Mouse (Mus musculus) adrenal gland, postnatal 36 days (tissue): ENCODE measurements around the gene Spata22. TPM values are rescaled to one million over a fixed set of nuclear protein-coding genes. Genes with fewer than 3 reads are reported as not detected.
"Not testable (repeated sequence)": the region's sequence is repeated elsewhere in the genome, so short reads cannot be mapped to it uniquely, and the experiment has no call there.

Experiments used
- DNase-seq, 2 experiments: peaks; one replicate each; pipeline ENCODE4 v3.0.0; 2021; ENCODE audit warnings: mixed read lengths in 1 of 2
- long read RNA-seq, 2 experiments: library from polyadenylated mRNA; stranded (forward); transcript quantifications; one replicate each; pipeline ENCODE4 v2.0.0; 2021; ENCODE audit warnings: borderline sequencing depth in 2 of 2
- total RNA-seq, 2 experiments: library from RNA; stranded (reverse); gene quantifications; 2 replicates each; pipeline ENCODE4 v1.2.3; 2021

The Spata22 gene
- total RNA-seq: 1 to 10 TPM; 1.0 to 1.1 TPM
- long read RNA-seq, experiment 1: 0 reads
- long read RNA-seq, experiment 2: 0 reads

DNA sequence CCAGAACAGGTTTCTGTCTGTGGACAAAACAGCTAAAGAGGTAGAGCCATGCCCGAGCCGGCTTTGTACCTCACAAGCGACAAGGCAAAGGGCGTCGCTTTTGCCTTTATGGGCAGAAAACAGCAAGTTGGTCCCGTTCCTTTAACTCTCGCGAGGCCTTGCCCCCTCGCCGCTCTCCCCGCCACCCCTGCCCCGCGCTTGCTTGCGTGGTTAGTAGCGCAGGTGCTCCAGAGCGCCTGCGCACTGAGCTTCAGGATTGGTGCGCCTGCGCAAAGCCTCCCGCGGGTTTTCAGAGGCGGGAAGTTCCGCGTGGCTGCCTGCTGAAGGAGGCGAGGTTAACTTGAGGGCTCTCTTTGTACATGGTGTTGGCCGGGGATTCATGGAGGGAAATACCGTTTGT, at the start of gene Spata22, which contains the start of the genes Aspa and Gm49340:
Gene Spata22, plus strand, starts transcription at position 300 of the 400 bp plus-strand sequence.
Gene Aspa, minus strand, starts transcription at position 155 of the 400 bp plus-strand sequence.
Gene Gm49340, plus strand, starts transcription at position 300 of the 400 bp plus-strand sequence.
- no peak for DNase-seq

DNA sequence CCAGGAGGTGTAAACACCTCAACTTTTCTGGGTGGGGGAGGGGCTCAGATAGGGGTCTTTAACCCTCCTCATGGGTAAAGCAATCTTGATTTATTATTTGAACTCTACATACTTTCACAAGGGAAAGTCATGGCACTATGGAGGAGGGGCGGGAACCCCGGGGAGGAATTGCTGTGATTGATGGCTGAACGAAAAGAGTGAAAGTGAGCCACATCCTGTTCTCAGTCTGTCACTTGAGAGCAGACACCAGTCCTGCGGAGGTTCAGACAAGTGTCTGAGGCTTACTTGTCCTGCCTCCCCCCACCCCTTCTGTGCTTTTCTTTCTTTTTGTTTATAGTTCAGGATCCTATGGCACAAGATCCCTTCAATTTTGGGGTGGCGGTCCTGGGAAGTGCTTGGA, 48.8 kb upstream of the Spata22 start:
- DNase-seq: peak in 1 of 2 experiments; percentile 8

GRCm38 (mm10) chr11:73281528-73282027, 48.0 kb upstream of the Spata22 start:
- peak; percentile 28 to 57 for DNase-seq

- DNase-seq: no peak
Measured at GRCm38 (mm10) chr11:73283369-73283768, 46.2 kb upstream of the Spata22 start.

DNA sequence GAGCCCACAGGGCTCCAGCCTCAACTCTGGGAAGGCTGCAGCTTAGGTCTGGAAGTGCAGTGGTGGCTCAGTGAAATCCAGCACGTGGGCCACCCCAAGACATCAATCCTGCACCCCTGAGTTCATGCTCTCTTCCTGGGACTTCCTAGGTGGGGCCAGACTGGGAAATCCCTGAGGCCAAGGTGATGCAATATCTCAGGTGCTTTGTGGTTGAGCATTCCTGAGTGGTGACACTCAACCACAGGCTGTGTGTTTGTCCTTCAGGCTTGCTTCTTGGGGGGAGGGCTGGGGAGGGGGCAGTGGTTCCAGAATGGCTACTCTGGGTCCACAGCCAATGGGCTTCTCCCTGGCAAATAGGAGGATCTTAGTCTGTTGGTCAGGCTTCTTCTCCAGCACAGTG, 45.6 kb upstream of the Spata22 start:
- no peak for DNase-seq

DNA sequence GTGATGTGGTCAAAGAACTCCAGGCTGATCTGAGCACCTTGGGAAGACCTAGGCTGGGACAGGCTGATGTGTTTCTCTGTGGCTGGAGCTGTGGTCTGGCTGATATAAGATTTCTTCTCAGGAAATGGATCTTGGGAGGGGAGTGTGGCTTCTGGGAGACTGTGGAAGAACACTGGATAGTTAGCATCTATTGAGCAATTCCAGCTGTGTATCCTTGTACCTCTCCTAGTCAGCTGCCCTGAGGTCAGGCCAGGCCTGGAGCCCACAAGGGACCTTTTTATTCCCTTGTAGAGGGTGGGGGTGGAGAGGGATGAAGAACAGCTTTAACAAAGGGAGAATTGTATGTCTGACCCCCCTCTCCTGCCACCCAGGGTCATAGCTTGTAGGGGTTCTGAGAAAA, 45.2 kb upstream of the Spata22 start:
- no peak for DNase-seq

- DNase-seq: peak in 1 of 2 experiments; percentile 20
Measured at GRCm38 (mm10) chr11:73289621-73290020, 39.9 kb upstream of the Spata22 start.

DNA sequence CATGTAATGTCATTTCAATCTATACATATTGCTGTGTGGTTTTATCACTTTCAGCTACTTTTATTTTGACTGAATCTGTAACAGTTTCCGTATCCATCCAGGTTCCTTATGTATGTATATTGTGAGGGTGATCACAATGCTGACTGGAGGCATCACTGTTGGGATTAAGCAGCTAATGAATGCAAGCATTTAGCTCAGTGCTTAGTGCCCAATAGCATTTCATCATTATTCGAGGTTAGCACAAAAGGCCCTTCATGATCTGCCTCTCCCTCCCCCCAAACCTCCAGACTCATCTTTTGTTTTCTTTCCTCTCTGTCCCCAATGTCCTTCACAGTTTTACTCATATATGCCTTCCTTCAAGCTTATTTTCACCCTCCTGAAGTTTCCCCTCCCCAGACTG, 26.4 kb upstream of the Spata22 start:
- DNase-seq: no peak

GRCm38 (mm10) chr11:73315961-73316360, 13.6 kb upstream of the Spata22 start:
- DNase-seq: no peak

GRCm38 (mm10) chr11:73318581-73318980, 11.0 kb upstream of the Spata22 start:
- not testable (repeated sequence) for DNase-seq

GRCm38 (mm10) chr11:73321064-73321463, 8.5 kb upstream of the Spata22 start:
- DNase-seq: not testable (repeated sequence)

DNA sequence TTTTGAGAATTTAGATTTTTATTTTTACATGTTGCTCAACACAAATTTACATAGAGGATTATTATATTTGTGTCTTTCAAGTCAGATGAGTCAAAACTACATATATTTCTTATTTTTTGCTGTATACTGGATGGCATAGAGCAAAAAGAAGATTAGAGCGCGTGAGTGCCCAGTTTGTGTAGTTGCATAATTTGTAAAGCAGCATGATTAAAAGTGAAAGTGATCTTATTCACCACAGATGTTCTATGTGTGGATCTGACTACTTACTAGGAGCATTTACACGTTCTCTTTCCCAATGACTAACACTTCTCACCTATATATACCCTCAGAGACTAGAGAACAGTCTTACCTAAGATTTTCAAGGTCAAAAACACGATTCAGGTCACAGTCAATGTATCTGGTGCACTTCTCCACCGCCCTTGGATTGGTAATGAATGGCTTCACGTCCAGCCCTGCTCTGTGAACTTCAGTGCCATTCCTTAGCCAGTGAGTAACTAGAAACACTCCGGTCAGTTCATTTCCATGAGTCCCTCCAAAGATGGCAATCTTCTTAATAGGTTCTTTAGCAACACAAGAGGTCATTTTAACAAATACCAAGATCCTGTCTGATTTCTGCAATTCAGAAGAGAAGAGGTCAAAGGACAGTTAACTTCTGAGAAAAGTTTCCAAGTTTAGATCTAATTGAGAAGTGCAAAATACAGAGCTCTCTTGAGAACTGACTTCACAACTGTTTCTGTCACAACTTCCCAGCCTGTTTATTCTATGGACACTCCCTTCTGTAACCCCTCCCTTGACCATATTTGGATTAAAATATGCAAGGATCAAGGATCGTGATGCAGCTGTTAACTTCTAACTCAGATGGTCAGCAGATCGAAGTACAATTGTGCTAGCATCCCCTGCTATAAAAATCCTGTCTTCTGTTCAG, 5.4 kb upstream of the Spata22 start:
- DNase-seq: no peak

- DNase-seq: peak; percentile 20 to 28
Measured at GRCm38 (mm10) chr11:73326485-73326886, 3.1 kb upstream of the Spata22 start.

- no peak for DNase-seq
Measured at GRCm38 (mm10) chr11:73327361-73327760, 2.2 kb upstream of the Spata22 start.

GRCm38 (mm10) chr11:73333357-73333756, 3.8 kb downstream of the Spata22 start:
- no peak for DNase-seq

- DNase-seq: no peak
Measured at GRCm38 (mm10) chr11:73336919-73337318, 7.4 kb downstream of the Spata22 start.

DNA sequence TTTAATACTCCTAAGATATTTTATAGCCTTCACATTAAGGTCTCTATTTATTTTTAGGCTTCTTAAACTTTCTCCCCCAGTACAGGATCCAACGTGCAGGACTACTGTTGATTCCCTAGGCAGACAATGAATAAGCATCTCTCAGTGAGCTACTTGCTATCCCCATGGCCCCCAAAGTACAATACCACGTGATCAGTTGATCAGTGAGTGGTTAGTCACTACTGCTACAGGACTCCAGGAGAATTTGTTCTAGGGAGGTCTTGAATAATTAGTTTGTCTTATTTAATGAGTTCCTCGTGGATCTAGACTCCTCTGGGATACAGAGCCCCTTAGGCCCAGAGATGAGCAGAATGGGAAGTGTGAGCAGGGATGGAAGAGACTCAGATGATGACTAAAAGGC, 20.9 kb downstream of the Spata22 start, which contains the start of gene Olfr20:
Gene Olfr20, plus strand, starts transcription at position 301 of the 400 bp plus-strand sequence.
- DNase-seq: no peak

- no peak for DNase-seq
Measured at GRCm38 (mm10) chr11:73370946-73371345, 41.4 kb downstream of the Spata22 start, which contains the start of gene Olfr376. Olfr376 (plus strand) TSS chr11:73371246.

- peak in 1 of 2 experiments; percentile 2 for DNase-seq
Measured at GRCm38 (mm10) chr11:73395374-73395773, 65.8 kb downstream of the Spata22 start.
